Mouse (Mus musculus) liver (tissue): ENCODE measurements at regions not wholly inside any gene's neighbourhood (a gene's known extent, or its start where the extent isn't known, plus 50 kb on each side); places are given as distances from the start of the nearest gene placed in this dataset.
"Not testable (repeated sequence)": the region's sequence is repeated elsewhere in the genome, so short reads cannot be mapped to it uniquely, and the experiment has no call there.

Experiments used
- DNase-seq: peaks from one replicate; pipeline ENCODE4 v3.0.0-alpha.2; 2020; ENCODE audit warnings: mixed read lengths

DNA sequence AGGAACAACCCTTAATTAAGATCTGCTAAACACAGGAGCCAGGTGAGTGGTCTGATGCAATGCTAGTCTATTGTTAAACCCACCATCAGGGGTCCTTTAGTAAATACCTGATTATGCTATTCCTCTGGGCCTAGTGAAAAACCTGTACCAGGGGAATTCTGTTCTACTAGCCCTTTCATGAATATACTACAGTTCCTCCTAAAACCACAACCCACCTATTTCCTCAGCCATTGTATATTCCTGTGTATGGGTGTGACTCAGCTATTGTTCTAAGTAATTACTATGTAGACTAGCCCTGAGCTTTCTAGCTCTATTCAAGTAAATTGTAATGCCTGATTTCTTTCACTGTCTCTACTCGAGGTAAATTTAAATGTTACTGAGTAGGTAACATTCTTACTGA lies 57.0 kb upstream of the Egfem1 start:
- not testable (repeated sequence) for DNase-seq

DNA sequence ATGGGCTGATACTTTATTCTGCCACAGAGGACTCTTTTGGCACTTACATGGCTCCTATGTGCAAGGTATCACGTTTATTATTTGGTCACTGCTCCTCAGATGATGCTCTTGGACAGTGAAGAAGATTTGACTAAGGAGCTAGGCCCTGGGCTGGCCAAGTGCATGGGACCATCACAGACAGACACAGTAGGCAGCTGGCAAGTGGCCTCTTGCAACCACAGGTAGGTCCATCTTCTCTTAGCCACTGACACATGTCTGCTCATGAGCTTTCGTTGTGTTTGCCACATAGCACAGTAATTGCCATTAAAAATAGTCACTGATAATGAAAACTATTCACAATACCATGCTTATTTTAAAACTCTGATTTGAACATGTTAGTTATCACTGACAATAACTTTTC lies 54.1 kb upstream of the Egfem1 start:
- DNase-seq = no peak

DNA sequence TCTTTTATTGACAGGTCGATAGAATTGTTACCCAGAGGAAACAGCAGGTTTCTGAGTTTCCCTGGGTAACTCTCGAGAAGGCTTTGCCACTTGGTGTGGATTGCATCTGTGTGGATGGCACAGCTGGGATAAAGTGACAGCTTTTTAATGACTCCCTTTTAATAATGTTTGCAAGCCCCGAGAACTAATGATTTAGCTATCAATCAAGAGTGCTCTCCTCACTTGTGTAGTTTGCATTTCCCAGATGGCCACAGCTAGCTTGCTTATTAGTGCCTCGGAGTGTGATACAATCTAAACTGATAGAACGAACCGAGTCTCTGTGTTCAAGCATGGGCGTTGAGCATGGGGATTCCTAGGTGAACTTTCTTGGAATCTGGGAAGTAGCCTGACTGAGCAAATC lies 51.0 kb upstream of the Egfem1 start:
- no peak for DNase-seq

DNA sequence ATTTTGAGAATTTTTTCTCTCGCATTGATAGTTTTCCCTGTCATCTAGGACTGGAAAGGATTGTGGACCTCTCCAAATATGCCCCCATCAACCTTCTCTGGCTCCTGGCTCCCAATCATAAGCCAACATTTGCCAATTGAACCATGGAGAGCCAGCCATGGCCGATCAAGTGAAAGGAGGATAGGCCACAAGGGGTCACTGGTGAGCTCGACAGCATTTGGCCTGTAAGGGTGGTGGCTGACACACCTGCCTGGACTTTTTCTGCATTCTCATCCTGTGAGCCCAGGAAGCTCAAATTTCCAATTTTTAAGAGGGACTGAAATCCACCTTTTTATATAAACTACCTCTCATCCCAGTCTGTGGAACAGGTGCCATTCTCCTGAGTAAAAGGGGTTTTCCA lies 50.0 kb upstream of the Egfem1 start:
- DNase-seq = peak; percentile 25
